Mouse (Mus musculus) cerebellum, postnatal 4 days (tissue): ENCODE measurements at regions not wholly inside any gene's neighbourhood (a gene's known extent, or its start where the extent isn't known, plus 50 kb on each side); places are given as distances from the start of the nearest gene placed in this dataset.
A peak's percentile ranks its signal among the peaks of the same experiment; 100 is the strongest.

ENCODE experiments used
- DNase-seq, 2 experiments: peaks; one replicate each; pipeline ENCODE4 v3.0.0; 2022; ENCODE audit warnings: low spot score in 2 of 2, mixed read lengths in 1 of 2

- no peak for DNase-seq
Observed at GRCm38 (mm10) chr3:116197966-116198365, 55.3 kb downstream of the Gpr88 start.

GRCm38 (mm10) chr3:116194701-116195100 lies 58.6 kb downstream of the Gpr88 start:
- no peak for DNase-seq

GRCm38 (mm10) chr3:116191261-116191660 lies 61.8 kb upstream of the Vcam1 start:
- DNase-seq = no peak

- DNase-seq = peak in 1 of 2 experiments; percentile 18
Observed at GRCm38 (mm10) chr3:116190727-116191126, 61.2 kb upstream of the Vcam1 start.

- no peak for DNase-seq
Observed at GRCm38 (mm10) chr3:116189363-116190100, 60.0 kb upstream of the Vcam1 start.

- DNase-seq = no peak
Observed at GRCm38 (mm10) chr3:116185206-116185605, 55.7 kb upstream of the Vcam1 start.

- no peak for DNase-seq
Observed at GRCm38 (mm10) chr3:116184443-116184842, 55.0 kb upstream of the Vcam1 start.

- no peak for DNase-seq
Observed at GRCm38 (mm10) chr3:116180341-116180885, 50.9 kb upstream of the Vcam1 start.
